Mouse (Mus musculus) left cerebral cortex, adult 2 months (tissue): ENCODE measurements around the gene Ryr3. TPM values are rescaled to one million over a fixed set of nuclear protein-coding genes. Genes with fewer than 3 reads are reported as not detected.

Experiments
- DNase-seq, 2 experiments: peaks; one replicate each; pipeline ENCODE4 v3.0.0; 2021 to 2022; ENCODE audit warnings: low spot score in 2 of 2, mixed read lengths in 1 of 2; ENCODE audit errors: extremely low spot score in 1 of 2
- H3K27ac ChIP-seq: fragments of 200-600 bp; 2 replicates; pipeline ENCODE4 v1.8.1; 2022
- H3K4me3 ChIP-seq: fragments of 200-600 bp; 2 replicates; pipeline ENCODE4 v1.8.1; 2022
- CTCF ChIP-seq: fragments of 200-600 bp; IDR thresholded peaks from 2 replicates; pipeline ENCODE4 v1.8.1; 2022; ENCODE audit warnings: antibody characterized with exemption, mild to moderate bottlenecking, moderate library complexity
- intact Hi-C: fragments of 180-260 bp; cut with DNase I; formaldehyde crosslinking; loops from one replicate; pipeline ENCODE4 v1.15.1; 2025
- total RNA-seq, 2 experiments: library from RNA; stranded (reverse); gene quantifications; 2 replicates each; pipeline ENCODE4 v1.2.3; 2021

Gene Ryr3
- total RNA-seq, 2 experiments from 2014 or later = 26.3 to 33.7 TPM

DNA sequence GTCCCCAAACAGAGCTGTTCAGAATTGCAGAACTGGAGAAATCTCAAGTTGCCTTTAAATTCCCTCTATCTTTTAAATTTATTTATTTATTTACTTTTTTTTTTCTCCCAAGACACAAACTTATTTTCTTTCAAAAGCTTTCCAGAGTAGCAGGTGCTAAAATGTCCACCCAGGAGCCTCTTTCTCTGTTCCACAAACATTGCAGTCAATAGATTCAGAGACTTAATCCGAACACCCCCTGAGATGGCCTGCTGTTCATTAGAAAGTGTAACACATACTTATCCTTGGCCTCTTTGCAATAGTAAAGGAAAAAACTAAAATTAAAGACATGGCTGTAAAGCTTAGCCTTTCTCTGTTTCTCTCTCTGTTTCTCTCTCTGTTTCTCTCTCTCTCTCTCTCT is 539.6 kb downstream of the Ryr3 start:
- TF ChIP-seq CTCF = no peak
- Histone ChIP-seq H3K4me3 (no peak overlapping the region), H3K27ac (no peak overlapping the region)
- no peak for DNase-seq
- intact Hi-C loops = no loop called here

DNA sequence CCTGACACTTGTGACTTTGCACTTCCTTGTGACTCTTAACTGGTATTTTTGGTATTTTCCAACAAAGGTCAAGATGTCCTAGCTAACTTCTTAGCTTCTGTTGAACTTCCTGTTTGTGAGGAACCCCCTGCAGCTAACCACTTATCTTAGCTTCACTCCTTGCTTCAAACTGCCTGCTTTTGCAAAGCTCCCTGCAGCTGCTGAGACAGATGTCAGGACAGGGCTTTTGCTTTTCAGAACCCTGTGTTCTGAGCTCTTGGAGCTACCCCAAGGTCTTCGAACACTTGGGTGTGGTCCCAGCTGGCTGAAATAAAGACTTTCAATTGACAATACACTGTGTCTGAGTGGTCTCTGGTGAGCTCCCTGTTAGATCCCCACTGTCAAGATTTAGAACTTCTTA is 540.2 kb downstream of the Ryr3 start:
- no peak overlapping the region for H3K27ac ChIP-seq
- TF ChIP-seq CTCF = no peak
- no peak for DNase-seq
- no peak overlapping the region for H3K4me3 ChIP-seq
- intact Hi-C loops = no loop called here

DNA sequence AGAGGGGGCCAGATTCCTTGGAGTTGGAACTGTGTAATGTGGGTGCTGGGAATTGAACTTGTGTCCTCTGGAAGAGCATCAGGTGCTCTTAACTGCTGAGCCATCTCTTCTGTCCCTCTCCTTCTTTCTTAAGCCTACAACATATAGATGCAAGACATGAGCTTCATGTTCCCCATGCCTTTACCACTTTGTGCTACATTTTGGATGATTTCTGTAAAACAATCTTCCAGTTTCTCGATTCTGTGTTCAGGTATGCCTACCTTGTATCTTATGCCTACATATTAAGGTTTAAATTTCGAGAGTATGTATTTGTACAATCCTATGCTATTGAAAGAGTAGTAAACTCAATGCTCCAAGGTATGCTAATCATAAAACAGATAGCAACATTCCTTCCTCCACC is 540.7 kb downstream of the Ryr3 start:
- intact Hi-C loops = no loop called here
- H3K4me3 ChIP-seq = no peak overlapping the region
- no peak for DNase-seq
- TF ChIP-seq CTCF = no peak
- H3K27ac ChIP-seq = no peak overlapping the region

DNA sequence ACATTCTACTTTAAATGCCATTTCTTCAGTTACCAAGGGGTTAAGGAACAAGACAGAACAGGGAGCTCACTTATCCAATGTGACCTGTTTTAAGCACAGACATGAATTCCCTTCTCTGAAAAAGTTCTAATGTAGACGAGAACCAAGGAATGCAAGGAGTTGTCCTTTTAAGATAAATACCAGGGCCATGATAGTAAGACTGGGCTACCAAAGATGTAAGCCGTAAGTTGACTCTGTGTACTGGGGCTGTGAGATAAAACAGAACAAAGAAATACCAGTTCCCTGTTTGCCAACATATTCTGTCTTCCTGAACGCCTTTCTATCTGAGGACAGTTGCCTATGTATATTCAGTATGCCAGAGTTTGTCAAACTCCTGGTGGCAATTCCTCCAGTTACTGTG is 547.4 kb downstream of the Ryr3 start:
- no peak for TF ChIP-seq CTCF
- Histone ChIP-seq H3K4me3 (no peak overlapping the region), H3K27ac (no peak overlapping the region)
- DNase-seq = no peak
- intact Hi-C loops = no loop called here

DNA sequence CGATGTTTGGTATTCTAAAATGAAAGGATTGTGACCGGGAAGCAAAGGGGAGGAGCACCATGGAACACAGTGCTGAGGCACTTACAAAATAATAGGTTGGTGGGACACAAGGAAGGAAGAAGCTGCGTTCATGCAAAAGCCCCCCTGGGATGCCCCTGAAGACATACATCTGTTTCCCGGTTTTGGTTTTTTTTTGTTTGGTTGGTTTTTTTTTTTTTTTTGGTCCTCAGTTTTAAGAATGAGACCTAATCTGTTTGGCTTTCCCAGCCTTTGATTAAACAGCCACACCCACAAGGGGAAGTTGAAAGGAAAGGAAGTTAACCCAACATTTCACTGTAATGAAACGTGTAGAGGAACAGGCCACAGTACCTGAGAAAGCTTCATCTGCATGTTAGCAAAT is 560.8 kb downstream of the Ryr3 start:
- Histone ChIP-seq H3K27ac (no peak overlapping the region), H3K4me3 (no peak overlapping the region)
- intact Hi-C loops = no loop called here
- no peak for DNase-seq
- no peak for TF ChIP-seq CTCF

DNA sequence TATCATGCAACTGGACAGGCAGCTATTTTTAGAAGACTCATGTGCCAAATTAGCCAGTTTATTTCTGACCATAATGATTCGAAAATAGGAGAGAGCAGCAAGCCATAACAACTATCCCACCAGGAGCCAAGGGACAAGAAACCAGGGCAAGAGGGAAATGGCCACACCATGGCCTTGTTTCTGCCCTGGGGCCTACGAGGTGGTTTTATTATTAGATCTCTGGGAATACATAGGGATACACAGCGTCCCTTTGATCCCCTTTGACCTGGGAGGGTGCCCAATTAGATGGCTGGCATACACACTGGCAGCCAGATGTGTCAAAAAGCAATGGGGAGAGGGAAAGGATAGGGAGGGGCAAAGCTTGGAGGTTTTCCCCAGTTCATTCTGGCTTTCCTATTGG is 563.1 kb downstream of the Ryr3 start:
- Histone ChIP-seq H3K27ac (no peak overlapping the region), H3K4me3 (no peak overlapping the region)
- DNase-seq = no peak
- intact Hi-C loops = no loop called here
- TF ChIP-seq CTCF = no peak

DNA sequence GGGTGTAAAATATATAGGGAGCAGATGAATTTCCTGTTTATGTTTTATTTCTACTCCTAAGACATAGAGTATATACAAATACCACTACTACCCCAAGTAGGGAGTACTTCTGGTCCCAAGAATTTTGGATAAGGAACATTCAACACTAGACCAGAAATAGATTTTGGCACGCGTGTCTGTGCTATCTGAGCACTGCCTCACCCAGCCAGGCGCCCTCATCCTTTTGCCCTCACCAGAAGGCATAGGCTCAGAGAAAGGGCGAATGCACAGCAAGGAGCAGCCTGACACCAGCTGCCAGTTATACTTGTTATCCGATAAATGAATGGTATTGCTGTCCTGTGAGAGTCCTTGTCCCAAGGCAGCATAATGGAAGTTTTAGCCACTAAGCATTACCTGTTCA is 579.7 kb downstream of the Ryr3 start:
- intact Hi-C loops = no loop called here
- TF ChIP-seq CTCF = no peak
- Histone ChIP-seq H3K4me3 (no peak overlapping the region), H3K27ac (no peak overlapping the region)
- no peak for DNase-seq

DNA sequence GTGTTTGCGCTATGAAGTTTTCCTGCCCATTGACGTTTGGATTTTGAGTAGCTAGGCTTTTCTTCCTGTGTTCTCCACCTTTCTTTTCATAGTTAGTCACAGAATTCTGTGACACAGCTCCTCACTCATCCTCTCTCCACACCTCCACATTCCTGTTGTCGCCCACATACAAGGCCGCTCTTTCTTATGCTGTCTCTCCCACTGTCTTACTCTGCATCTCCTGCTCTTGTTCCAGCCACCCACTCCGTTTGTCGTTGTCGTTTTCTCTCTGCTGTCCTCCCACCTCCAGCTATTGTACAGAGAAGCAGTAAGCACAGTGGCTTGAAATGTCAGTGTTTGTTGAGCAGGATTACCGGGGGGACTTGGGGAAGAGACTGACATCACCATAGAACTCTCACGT is 584.4 kb downstream of the Ryr3 start:
- peak; percentile 34 to 45 for DNase-seq
- 0 out of 2 replicates have a peak overlapping the region, but pooled peaks have one; percentile 30 for H3K27ac ChIP-seq
- intact Hi-C loops = no loop called here
- no peak overlapping the region for H3K4me3 ChIP-seq
- TF ChIP-seq CTCF = no peak

DNA sequence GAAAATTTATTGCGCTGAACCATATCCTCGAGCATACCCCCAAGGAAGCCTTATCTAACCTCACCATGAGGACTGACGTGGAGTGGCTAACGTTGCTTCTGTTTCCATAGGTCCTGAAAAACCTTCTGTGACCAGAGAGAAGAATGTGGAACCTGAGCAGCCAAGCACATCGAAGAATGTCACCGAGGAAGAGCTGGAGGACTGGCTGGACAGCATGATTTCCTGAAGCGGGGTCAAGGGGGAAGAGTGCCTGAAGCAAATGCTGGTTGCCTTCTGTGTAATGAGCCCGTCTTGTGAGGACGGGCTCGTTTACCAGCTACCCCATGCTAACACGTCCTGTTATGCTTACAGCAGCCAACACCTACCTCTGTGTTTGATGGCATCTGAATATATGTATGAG is 586.2 kb downstream of the Ryr3 start:
- no peak for TF ChIP-seq CTCF
- intact Hi-C loops = no loop called here
- no peak overlapping the region for H3K27ac ChIP-seq
- no peak overlapping the region for H3K4me3 ChIP-seq
- no peak for DNase-seq

DNA sequence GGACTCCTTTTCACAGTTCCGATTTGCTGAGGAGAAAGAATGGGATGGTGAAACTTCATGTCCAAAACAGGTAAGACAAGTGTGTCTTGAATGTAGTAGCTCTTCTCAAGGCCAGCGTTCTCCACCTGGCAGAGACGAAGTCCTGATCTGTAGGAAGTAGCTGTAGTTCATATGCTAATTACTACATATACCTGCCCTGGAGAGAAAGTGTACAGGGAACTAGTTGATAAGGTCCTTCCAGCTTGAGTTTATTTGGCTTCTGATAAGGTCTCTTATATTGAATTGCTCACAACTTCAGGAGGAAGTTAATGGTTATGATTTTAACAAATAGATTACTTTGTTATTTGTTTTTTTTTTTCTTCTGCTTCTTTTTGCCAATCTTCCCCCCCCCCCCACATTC is 591.7 kb downstream of the Ryr3 start:
- H3K27ac ChIP-seq = no peak overlapping the region
- no peak overlapping the region for H3K4me3 ChIP-seq
- TF ChIP-seq CTCF = no peak
- no peak for DNase-seq
- intact Hi-C loops = no loop called here

DNA sequence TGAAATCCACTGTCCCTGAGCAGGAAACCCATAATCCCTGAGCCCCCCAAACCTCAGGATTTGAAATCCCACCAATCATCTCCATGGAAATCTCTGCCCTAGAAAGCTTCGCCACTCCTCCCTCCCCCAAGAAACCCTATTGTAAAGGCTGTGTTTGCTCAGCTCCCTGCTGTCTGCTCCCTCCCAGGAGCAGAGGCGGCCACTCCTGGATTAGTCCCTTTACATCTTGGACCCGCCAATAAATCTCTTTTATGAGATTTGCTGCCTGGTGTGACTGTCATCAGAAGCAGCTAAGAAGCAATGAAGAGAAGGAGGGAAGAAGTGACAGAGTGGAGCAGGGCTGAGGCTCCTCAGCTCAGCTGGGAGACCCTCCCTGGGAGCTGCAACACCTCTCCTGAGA is 599.7 kb downstream of the Ryr3 start:
- intact Hi-C loops = loop anchor here (5.0 kb wide), 1 partner anchor 80 kb away; no protein-coding TSS in a partner anchor
- no peak for TF ChIP-seq CTCF
- no peak for DNase-seq
- H3K4me3 ChIP-seq = no peak overlapping the region
- H3K27ac ChIP-seq = no peak overlapping the region

DNA sequence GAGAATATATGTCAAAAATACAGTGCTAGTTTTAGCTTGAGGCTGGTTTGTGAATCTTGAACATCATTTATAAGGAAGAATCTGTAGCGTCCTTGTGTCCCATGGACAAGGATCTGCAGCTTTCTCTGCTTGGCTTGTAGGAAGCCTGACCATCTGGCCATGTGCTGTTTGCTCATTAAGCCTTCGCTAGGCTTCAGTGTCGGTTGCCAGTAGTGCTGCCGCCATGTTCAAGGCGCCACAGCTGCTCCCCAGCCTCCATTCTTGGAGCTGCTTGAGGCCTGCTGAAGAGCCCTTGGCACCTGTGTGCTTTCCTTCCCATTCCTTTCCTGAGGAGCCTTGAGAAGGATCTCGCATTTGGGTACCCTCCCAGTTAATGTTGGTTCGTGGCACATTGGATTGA is 602.5 kb downstream of the Ryr3 start:
- H3K27ac ChIP-seq = no peak overlapping the region
- TF ChIP-seq CTCF = no peak
- DNase-seq = no peak
- H3K4me3 ChIP-seq = no peak overlapping the region
- intact Hi-C loops = no loop called here

DNA sequence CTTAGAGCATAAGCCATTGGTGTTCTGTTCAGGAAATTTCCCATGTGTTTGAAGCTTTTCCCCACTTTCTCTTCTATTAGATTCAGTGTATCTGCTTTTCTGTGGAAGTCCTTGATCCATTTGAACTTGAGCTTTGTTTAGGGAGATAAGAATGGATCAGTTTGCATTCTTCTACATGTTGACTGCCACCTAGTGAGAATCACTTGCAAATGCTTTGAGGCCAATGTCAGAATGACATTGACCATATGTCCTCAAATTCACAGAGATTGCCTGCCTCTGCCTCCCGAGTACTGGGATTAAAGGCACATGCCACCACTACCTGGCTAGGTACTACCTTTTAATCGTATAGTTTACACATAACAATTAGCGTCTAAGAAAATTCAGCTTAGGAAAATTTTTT is 604.3 kb downstream of the Ryr3 start:
- no peak for DNase-seq
- intact Hi-C loops = no loop called here
- Histone ChIP-seq H3K27ac (no peak overlapping the region), H3K4me3 (no peak overlapping the region)
- TF ChIP-seq CTCF = peak; percentile 46

DNA sequence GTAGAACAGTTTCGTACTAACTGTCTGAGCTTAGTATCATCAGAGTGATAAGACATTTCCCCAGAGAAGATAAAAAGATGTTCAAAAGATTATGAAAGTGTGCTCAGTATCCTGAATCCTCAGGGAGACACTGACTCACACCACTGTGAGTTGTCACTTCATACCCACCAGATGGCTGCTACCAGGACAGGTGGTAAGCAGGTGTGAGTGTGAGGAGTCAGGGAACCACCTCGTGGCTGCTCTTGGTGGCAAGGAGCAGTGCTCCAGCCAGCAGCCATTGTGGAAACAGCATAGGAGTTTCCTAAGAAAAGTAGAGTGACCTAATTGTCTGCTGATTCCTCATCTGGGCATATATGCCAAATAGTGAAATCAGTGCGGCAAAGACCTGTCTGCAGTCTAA is 610.4 kb downstream of the Ryr3 start:
- Histone ChIP-seq H3K4me3 (no peak overlapping the region), H3K27ac (no peak overlapping the region)
- no peak for DNase-seq
- TF ChIP-seq CTCF = no peak
- intact Hi-C loops = no loop called here
